Mouse (Mus musculus) CH12.LX (cell line): ENCODE measurements at regions not wholly inside any gene's neighbourhood (a gene's known extent, or its start where the extent isn't known, plus 50 kb on each side); places are given as distances from the start of the nearest gene placed in this dataset.

Experiments
- CHD2 ChIP-seq: IDR thresholded peaks from 2 replicates; pipeline ENCODE4 v1.6.1; 2011; ENCODE audit warnings: low read length, improper control_type of control experiment
- HCFC1 ChIP-seq: IDR thresholded peaks from 2 replicates; pipeline ENCODE4 v1.6.1; 2012; ENCODE audit warnings: low read depth, mild to moderate bottlenecking, inconsistent platforms, low read length, improper control_type of control experiment
- MAZ ChIP-seq: IDR thresholded peaks from 2 replicates; pipeline ENCODE4 v1.6.1; 2012; ENCODE audit warnings: low read depth, mild to moderate bottlenecking, inconsistent platforms, low read length, improper control_type of control experiment, moderate library complexity
- POLR2A ChIP-seq: IDR thresholded peaks from 2 replicates; pipeline ENCODE4 v1.6.1; 2011; ENCODE audit warnings: low read depth, mild to moderate bottlenecking, improper control_type of control experiment, low read length

DNA sequence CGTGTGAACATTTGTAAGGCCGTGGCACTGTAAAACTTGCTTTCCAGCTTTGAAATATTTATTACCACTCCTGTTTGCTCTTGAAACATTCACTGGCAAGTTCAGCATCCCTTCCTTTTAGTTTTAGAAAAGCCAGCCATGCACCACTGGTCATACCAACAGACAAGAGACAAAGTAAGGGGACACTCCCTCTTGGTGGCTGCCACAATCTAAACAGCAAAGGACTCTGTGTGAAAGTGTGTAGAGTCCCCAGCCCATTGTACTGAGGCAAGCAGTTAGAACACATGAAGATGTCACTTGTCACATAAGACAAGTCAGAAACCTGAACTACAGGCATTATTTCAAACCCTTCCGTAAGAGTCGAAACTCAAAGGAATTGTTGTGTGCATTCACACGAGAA lies 257.0 kb downstream of the Galc start:
- TF ChIP-seq POLR2A (no peak), CHD2 (no peak), MAZ (no peak), HCFC1 (no peak)
